Mouse (Mus musculus): ENCODE measurements around the gene Zrsr1. TPM values are rescaled to one million over a fixed set of nuclear protein-coding genes. Genes with fewer than 3 reads are reported as not detected.

Zrsr1 gene
- total and polyA plus RNA-seq, 2 experiments from 2014 or later: 9.1 to 16.7 TPM

DNA sequence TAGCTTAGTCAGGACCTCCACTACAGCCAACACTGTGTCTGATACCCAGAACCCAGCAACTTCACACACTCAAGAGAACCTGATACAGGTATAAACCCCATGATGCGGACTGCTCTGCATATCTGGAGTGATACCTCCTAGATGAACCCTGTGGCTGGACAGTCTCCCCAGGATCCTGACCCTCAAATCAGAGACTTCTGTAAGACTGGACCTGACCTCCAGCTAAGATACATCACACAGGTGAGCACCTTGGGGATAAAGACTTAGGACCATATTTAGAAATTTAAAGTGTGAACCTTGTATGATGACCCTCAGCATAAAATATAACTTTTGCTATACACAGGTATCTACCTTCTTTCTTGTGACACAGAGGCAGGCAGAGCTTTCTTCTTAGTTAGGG lies 1.3 kb upstream of the Zrsr1 start:
- Histone ChIP-seq H3K9me3 (ENCODE audit: low read length) (0 out of 2 replicates have a peak, but pooled peaks cover 2% of the 10 kb centered on the region), H3K36me3 (ENCODE audit: insufficient read depth, low read length) (no peaks in the 10 kb centered on the region; the same call in 1 of the 2 replicates), H3K4me2 (ENCODE audit: low read depth, low read length) (no peak overlapping the region), H3K9ac (replicated peaks; ENCODE audit: low read length) (no peak overlapping the region), H3K27ac (no peak overlapping the region), H3K4me1 (ENCODE audit: insufficient read depth, low read length) (no peaks in the 10 kb centered on the region), H3K27me3 (ENCODE audit: insufficient read depth, low read length) (no peaks in the 10 kb centered on the region), H3K4me3 (ENCODE audit: low read length) (no peak overlapping the region)
- ATAC-seq: no peak
- no peak for DNase-seq (ENCODE audit: low spot score)
- 100% methylated on average over 1 of the region's 1 CpGs for WGBS
- no peak for TF ChIP-seq CTCF (IDR thresholded peaks at IDR 0.05; ENCODE audit: low read depth)

DNA sequence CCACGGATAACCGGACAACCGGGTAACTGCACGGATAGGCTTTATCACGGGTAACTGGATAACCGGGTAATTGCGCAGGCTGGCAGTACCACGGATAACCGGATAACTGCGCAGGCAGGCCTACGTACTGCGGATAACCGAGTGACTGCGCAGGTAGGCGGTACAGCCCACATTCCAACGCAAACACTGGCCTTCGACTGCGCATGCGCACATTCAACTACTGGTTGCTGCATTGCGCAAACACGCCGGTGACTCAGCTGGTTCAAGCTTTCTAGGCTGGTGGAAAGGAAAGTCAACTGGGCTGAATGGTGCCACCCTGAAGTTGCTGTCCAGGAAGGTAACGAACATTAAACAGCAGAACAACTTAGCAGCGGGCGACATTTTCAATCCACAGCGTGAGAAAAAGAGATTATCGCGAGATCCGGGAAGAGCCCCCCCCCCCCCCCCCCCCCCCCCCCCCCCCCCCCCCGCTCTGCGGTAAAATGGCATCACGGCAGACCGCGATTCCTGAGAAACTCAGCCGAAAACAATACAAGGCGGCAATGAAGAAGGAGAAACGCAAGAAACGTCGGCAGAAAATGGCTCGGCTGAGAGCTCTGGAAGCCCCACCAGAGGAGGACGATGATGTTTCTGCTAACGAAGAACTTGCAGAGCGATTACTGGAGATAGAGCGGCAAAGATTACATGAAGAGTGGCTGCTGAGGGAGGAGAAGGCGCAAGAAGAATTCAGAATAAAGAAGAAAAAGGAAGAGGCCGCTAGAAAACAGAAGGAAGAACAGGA lies 1.1 kb downstream of the Zrsr1 start:
- peak overlapping the region; percentile 74 for H3K27ac ChIP-seq
- DNase-seq (ENCODE audit: low spot score) (peak; percentile 84), ATAC-seq (peak; percentile 72)
- peak overlapping the region; percentile 44 for H3K4me3 ChIP-seq (ENCODE audit: low read length)
- no peaks in the 10 kb centered on the region for H3K27me3 ChIP-seq (ENCODE audit: insufficient read depth, low read length)
- peaks cover 4% of the 10 kb centered on the region; the same call in 1 of the 2 replicates for H3K36me3 ChIP-seq (ENCODE audit: insufficient read depth, low read length)
- WGBS: 48% methylated on average over 45 of the region's 46 CpGs
- TF ChIP-seq CTCF (IDR thresholded peaks at IDR 0.05; ENCODE audit: low read depth): no peak
- peak overlapping the region; percentile 57 for H3K9ac ChIP-seq (replicated peaks; ENCODE audit: low read length)
- H3K9me3 ChIP-seq (ENCODE audit: low read length): no peaks in the 10 kb centered on the region
- no peaks in the 10 kb centered on the region for H3K4me1 ChIP-seq (ENCODE audit: insufficient read depth, low read length)
- peak overlapping the region; percentile 64 for H3K4me2 ChIP-seq (ENCODE audit: low read depth, low read length)

DNA sequence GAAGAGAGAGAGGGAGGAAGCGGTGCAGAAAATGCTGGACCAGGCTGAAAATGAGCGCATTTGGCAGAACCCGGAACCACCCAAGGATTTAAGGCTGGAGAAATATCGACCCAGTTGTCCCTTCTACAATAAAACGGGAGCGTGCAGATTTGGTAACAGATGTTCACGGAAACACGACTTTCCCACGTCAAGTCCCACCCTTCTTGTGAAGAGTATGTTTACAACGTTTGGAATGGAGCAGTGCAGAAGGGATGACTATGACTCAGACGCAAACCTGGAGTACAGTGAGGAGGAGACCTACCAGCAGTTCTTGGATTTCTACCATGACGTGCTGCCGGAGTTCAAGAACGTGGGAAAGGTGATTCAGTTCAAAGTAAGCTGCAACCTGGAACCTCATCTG lies 1.8 kb downstream of the Zrsr1 start:
- Histone ChIP-seq H3K27ac (peak overlapping the region; percentile 70), H3K36me3 (ENCODE audit: insufficient read depth, low read length) (peaks cover 8% of the 10 kb centered on the region; the same call in 1 of the 2 replicates), H3K4me3 (ENCODE audit: low read length) (peak overlapping the region; percentile 44), H3K4me1 (ENCODE audit: insufficient read depth, low read length) (no peaks in the 10 kb centered on the region), H3K4me2 (ENCODE audit: low read depth, low read length) (peak overlapping the region; percentile 64), H3K9me3 (ENCODE audit: low read length) (no peaks in the 10 kb centered on the region), H3K9ac (replicated peaks; ENCODE audit: low read length) (peak overlapping the region; percentile 55), H3K27me3 (ENCODE audit: insufficient read depth, low read length) (no peaks in the 10 kb centered on the region)
- 55% methylated on average over 14 of the region's 14 CpGs for WGBS
- ATAC-seq (no peak), DNase-seq (ENCODE audit: low spot score) (no peak)
- TF ChIP-seq CTCF (IDR thresholded peaks at IDR 0.05; ENCODE audit: low read depth): no peak

DNA sequence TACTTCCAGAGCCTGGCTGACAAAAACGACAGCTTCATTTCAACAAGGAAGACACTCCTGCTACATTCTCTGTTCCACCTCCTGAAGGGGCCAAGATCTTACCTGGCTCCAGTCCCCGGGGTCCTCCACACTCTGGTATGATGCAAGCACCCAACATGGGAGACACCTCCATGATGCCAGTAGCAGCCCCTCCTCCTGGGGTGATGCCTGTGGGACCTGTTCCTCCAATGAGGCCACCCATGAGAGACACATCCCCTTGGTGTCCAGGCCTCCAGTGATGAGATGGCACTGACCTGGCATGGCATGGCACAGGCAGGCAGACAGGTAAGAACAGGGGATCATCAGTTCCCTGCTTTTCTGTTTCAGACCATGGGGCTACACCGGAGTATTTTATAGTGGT lies 6.4 kb downstream of the Zrsr1 start:
- WGBS: 82% methylated on average over 3 of the region's 3 CpGs
- no peak for DNase-seq (ENCODE audit: low spot score)
- H3K4me1 ChIP-seq (ENCODE audit: insufficient read depth, low read length): peaks cover 5% of the 10 kb centered on the region
- no peak for ATAC-seq
- H3K36me3 ChIP-seq (ENCODE audit: insufficient read depth, low read length): peaks cover 8% of the 10 kb centered on the region; the same call in 1 of the 2 replicates
- H3K4me2 ChIP-seq (ENCODE audit: low read depth, low read length): no peak overlapping the region
- no peaks in the 10 kb centered on the region for H3K27me3 ChIP-seq (ENCODE audit: insufficient read depth, low read length)
- TF ChIP-seq CTCF (IDR thresholded peaks at IDR 0.05; ENCODE audit: low read depth): no peak
- H3K27ac ChIP-seq: no peak overlapping the region
- H3K9me3 ChIP-seq (ENCODE audit: low read length): no peaks in the 10 kb centered on the region
- no peak overlapping the region for H3K9ac ChIP-seq (replicated peaks; ENCODE audit: low read length)
- no peak overlapping the region for H3K4me3 ChIP-seq (ENCODE audit: low read length)

DNA sequence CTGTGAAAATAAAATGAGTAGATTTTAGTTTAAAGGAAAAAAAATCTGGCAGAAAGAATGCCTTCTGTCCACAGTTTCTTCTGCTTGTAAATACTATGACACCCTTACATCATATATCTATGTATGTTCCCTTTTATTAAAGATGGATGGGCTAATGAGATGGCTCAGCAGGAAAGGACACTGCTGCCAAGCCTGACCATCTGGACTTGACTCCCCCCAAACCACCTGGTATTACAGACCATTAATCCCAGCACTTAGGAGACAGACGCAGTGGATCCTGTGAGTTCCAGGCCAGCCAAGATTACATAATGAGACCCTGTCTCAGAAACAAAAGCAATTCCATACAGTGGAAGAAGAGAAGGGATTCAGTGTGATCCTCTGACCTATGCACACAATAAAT lies 6.9 kb downstream of the Zrsr1 start:
- H3K9me3 ChIP-seq (ENCODE audit: low read length): no peaks in the 10 kb centered on the region
- DNase-seq (ENCODE audit: low spot score): peak; percentile 69
- peaks cover 8% of the 10 kb centered on the region; the same call in 1 of the 2 replicates for H3K36me3 ChIP-seq (ENCODE audit: insufficient read depth, low read length)
- whole genome bisulfite sequencing: 32% methylated on average over 1 of the region's 1 CpGs
- H3K27ac ChIP-seq: no peak overlapping the region
- no peak overlapping the region for H3K4me2 ChIP-seq (ENCODE audit: low read depth, low read length)
- ATAC-seq: peak; percentile 27; the same call in 1 of the 2 replicates
- no peak overlapping the region for H3K4me3 ChIP-seq (ENCODE audit: low read length)
- no peaks in the 10 kb centered on the region for H3K27me3 ChIP-seq (ENCODE audit: insufficient read depth, low read length)
- H3K9ac ChIP-seq (replicated peaks; ENCODE audit: low read length): no peak overlapping the region
- TF ChIP-seq CTCF (IDR thresholded peaks at IDR 0.05; ENCODE audit: low read depth): no peak
- peaks cover 5% of the 10 kb centered on the region for H3K4me1 ChIP-seq (ENCODE audit: insufficient read depth, low read length)

DNA sequence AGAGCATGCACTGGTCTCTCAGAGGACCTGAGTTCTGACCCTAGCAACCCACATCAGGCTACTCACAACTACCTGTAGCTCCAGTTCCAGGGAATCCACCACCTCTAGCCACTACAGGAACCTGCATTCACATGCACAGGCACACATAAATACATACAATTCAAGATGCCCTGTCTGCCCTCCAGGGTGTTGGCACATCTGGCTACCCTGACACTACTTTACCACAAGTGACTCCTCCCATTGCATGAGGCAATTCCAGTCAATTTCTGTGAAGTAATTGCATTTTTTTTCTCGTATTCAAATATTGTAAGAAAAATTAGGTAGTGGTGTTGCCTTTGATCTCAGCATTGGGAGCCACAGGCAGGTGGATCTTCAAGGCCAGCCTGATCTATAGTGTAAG lies 7.4 kb downstream of the Zrsr1 start:
- TF ChIP-seq CTCF (IDR thresholded peaks at IDR 0.05; ENCODE audit: low read depth): no peak
- peaks cover 5% of the 10 kb centered on the region for H3K4me1 ChIP-seq (ENCODE audit: insufficient read depth, low read length)
- no peak overlapping the region for H3K4me3 ChIP-seq (ENCODE audit: low read length)
- 83% methylated on average over 1 of the region's 1 CpGs for WGBS
- no peaks in the 10 kb centered on the region for H3K27me3 ChIP-seq (ENCODE audit: insufficient read depth, low read length)
- peaks cover 8% of the 10 kb centered on the region; the same call in 1 of the 2 replicates for H3K36me3 ChIP-seq (ENCODE audit: insufficient read depth, low read length)
- DNase-seq (ENCODE audit: low spot score): no peak
- H3K27ac ChIP-seq: no peak overlapping the region
- H3K9me3 ChIP-seq (ENCODE audit: low read length): no peaks in the 10 kb centered on the region
- no peak overlapping the region for H3K4me2 ChIP-seq (ENCODE audit: low read depth, low read length)
- no peak overlapping the region for H3K9ac ChIP-seq (replicated peaks; ENCODE audit: low read length)
- ATAC-seq: no peak

DNA sequence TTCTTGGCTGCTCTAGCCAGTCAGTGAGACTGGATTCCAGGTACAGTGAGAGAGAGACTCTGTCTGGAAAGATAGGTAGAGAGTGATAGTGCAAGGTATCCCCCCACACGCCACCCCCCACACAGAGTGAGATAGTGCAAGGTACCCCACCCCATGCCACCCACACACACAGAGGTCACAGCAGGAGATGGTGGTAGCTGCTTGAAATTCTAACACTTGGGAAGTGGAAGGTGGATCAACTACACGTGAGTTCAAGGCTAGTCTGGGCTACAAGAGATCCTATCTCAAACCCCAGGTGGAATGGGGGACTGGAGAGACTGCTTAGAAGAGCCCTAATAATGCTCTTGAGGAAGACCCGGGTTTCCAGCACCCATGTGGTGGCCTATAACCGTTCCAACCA lies 9.2 kb downstream of the Zrsr1 start:
- Histone ChIP-seq H3K27ac (no peak overlapping the region), H3K4me2 (ENCODE audit: low read depth, low read length) (peak overlapping the region; percentile 89), H3K9me3 (ENCODE audit: low read length) (no peaks in the 10 kb centered on the region), H3K4me3 (ENCODE audit: low read length) (peak overlapping the region; percentile 53), H3K27me3 (ENCODE audit: insufficient read depth, low read length) (no peaks in the 10 kb centered on the region), H3K9ac (replicated peaks; ENCODE audit: low read length) (peak overlapping the region; percentile 69), H3K36me3 (ENCODE audit: insufficient read depth, low read length) (peaks cover 8% of the 10 kb centered on the region; the same call in 1 of the 2 replicates), H3K4me1 (ENCODE audit: insufficient read depth, low read length) (peaks cover 5% of the 10 kb centered on the region)
- WGBS: 56% methylated on average over 4 of the region's 4 CpGs
- no peak for TF ChIP-seq CTCF (IDR thresholded peaks at IDR 0.05; ENCODE audit: low read depth)
- ATAC-seq (no peak), DNase-seq (ENCODE audit: low spot score) (no peak)

Measured in hindbrain, postnatal 0 days (tissue).